Mouse (Mus musculus) liver, adult 2 months (tissue): ENCODE measurements around the gene Olfr142. TPM values are rescaled to one million over a fixed set of nuclear protein-coding genes. Genes with fewer than 3 reads are reported as not detected.
"Not testable (repeated sequence)": the region's sequence is repeated elsewhere in the genome, so short reads cannot be mapped to it uniquely, and the experiment has no call there.

Experiments used
- DNase-seq: peaks from one replicate; pipeline ENCODE4 v3.0.0-alpha.2; 2011; ENCODE audit warnings: low read depth, low spot score; ENCODE audit errors: extremely low read depth
- H3K27ac ChIP-seq: fragments of 200-500 bp; replicated peaks from 2 replicates; pipeline ENCODE4 v1.5.1; 2012; ENCODE audit warnings: low read depth, mild to moderate bottlenecking, control low read depth, inconsistent platforms, low read length; ENCODE audit not compliant: insufficient read depth
- H3K27me3 ChIP-seq: fragments of 200-500 bp; 2 replicates; pipeline ENCODE4 v1.6.1; 2012; ENCODE audit warnings: mild to moderate bottlenecking, moderate library complexity, low read length, inconsistent platforms; ENCODE audit not compliant: control insufficient read depth, insufficient read depth
- H3K36me3 ChIP-seq: fragments of 200-500 bp; 2 replicates; pipeline ENCODE4 v1.6.1; 2012; ENCODE audit warnings: low read length, inconsistent platforms; ENCODE audit not compliant: control insufficient read depth, insufficient read depth
- H3K4me1 ChIP-seq: fragments of 200-500 bp; 2 replicates; pipeline ENCODE4 v1.6.1; 2011; ENCODE audit warnings: low read length; ENCODE audit not compliant: control insufficient read depth, insufficient read depth
- H3K4me3 ChIP-seq: fragments of 200-500 bp; 2 replicates; pipeline ENCODE4 v1.5.1; 2011; ENCODE audit warnings: low read depth, mild to moderate bottlenecking, control low read depth, low read length, moderate library complexity; ENCODE audit not compliant: insufficient read depth
- H3K79me2 ChIP-seq: fragments of 200-500 bp; 2 replicates; pipeline ENCODE4 v1.6.1; 2012; ENCODE audit warnings: inconsistent platforms, mild to moderate bottlenecking, low read length, moderate library complexity; ENCODE audit not compliant: control insufficient read depth, insufficient read depth
- H3K9ac ChIP-seq: fragments of 200-500 bp; 2 replicates; pipeline ENCODE4 v1.6.1; 2012; ENCODE audit warnings: low read depth, mild to moderate bottlenecking, control low read depth, inconsistent platforms, low read length
- CTCF ChIP-seq: fragments of 200-500 bp; IDR thresholded peaks from 2 replicates; pipeline ENCODE4 v1.5.1; 2011; ENCODE audit warnings: low read depth, low read length, control low read depth
- POLR2A ChIP-seq: fragments of 200-500 bp; IDR thresholded peaks from 2 replicates; pipeline ENCODE4 v1.6.1; 2011; ENCODE audit warnings: low read length, control low read depth; ENCODE audit not compliant: insufficient read depth; ENCODE audit errors: extremely low read depth
- WGBS: fragments of 180-500 bp; shearing (Covaris S2); methylation state at CpG from one replicate; pipeline ENCODE4 v1.1.7; 2018; 5-methylcytosine and 5-hydroxymethylcytosine counted together
- polyA plus RNA-seq: library from polyadenylated mRNA; depleted of rRNA; stranded (reverse); fragments of >200 nt; gene quantifications from 2 replicates; pipeline ENCODE4 v1.2.3, GENCODE M21; 2012; rRNA removed
- total RNA-seq: library from RNA; depleted of rRNA; stranded (reverse); fragments of >200 nt; gene quantifications from 2 replicates; pipeline ENCODE4 v1.2.3, GENCODE M21; 2014; rRNA removed

The Olfr142 gene
- not detected in 2 replicates for total RNA-seq
- not detected in 2 replicates for polyA plus RNA-seq

DNA sequence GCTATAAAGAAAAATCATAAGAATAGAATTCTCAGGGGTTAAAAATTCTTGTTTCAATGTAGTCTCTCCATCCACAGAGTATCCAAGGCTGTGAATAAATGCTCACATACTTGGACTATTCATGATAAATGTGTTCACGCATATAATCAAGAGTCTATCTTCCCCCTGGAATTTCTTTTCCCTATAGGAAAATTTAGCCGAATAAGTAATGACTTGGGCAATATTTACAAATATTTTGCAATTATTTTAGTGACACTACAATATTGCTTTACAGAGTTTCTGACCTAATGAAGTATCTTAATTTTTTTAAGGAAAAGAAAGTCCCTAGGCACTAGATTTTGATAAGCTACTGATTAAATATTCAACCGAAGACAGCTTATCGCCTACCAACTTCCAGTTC, at the start of gene Olfr142:
TSS of gene Olfr142 (minus strand) at position 101 of the 400 bp plus-strand sequence.
- Histone ChIP-seq H3K79me2 (no peaks in the 10 kb centered on the region), H3K4me3 (no peak within 1 kb of the TSS), H3K9ac (no peak within 1 kb of the TSS), H3K4me1 (no peaks in the 10 kb centered on the region), H3K27ac (no peak within 1 kb of the TSS), H3K27me3 (no peaks in the 10 kb centered on the region), H3K36me3 (no peaks in the 10 kb centered on the region)
- no peak for DNase-seq
- no peak for TF ChIP-seq POLR2A
- no peak for TF ChIP-seq CTCF
- WGBS = 90% methylated on average over 4 of the region's 4 CpGs

DNA sequence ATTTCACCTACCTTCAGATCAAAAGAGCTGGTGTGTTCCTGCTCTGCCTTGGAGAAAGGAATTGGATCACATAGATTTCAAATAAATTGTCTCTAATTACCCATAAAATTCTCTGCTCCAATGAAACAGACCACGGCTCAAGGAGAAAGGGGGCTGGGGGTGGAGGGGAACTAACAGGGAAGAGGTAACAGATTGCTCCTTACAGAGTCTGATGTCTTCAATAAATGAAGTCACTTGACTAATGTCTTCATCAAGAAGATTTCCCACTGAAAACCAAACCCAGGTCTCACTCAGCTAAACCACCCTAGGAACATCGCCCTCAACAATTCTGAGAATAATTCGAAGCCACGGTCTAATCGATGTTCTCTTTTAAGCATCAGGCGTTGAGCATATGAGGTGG, 35.3 kb upstream of the Olfr142 start, which contains the start of gene Olfr1272:
TSS of gene Olfr1272 (minus strand) at position 101 of the 400 bp plus-strand sequence.
- no peak for DNase-seq
- H3K9ac ChIP-seq = no peak within 1 kb of the TSS
- H3K27ac ChIP-seq = no peak within 1 kb of the TSS
- H3K36me3 ChIP-seq = no peaks in the 10 kb centered on the region
- no peaks in the 10 kb centered on the region for H3K27me3 ChIP-seq
- TF ChIP-seq CTCF (no peak), POLR2A (no peak)
- H3K4me1 ChIP-seq = no peaks in the 10 kb centered on the region
- WGBS = 87% methylated on average over 6 of the region's 6 CpGs
- no peak within 1 kb of the TSS for H3K4me3 ChIP-seq
- H3K79me2 ChIP-seq = no peaks in the 10 kb centered on the region

DNA sequence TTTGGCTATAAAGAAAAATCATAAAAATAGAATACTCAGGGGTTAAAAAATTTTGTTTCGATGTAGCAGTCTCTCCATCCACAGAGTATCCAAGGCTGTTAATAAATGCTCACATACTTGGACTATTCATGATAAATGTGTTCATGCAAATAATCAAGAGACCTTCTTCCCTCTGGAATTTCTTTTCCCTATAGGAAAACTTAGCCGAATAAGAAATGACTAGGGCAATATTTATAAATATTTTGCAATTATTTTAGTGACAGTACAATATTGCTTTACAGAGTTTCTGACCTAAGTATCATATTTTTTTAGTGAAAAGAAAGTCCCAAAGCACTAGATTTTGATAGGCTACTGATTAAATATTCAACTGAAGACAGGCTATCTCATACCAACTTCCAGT, 13.5 kb upstream of the Olfr142 start, which contains the start of gene Olfr1271:
TSS of gene Olfr1271 (minus strand) at position 101 of the 400 bp plus-strand sequence.
- 82% methylated on average over 2 of the region's 2 CpGs for WGBS
- TF ChIP-seq CTCF (no peak), POLR2A (no peak)
- DNase-seq = no peak

DNA sequence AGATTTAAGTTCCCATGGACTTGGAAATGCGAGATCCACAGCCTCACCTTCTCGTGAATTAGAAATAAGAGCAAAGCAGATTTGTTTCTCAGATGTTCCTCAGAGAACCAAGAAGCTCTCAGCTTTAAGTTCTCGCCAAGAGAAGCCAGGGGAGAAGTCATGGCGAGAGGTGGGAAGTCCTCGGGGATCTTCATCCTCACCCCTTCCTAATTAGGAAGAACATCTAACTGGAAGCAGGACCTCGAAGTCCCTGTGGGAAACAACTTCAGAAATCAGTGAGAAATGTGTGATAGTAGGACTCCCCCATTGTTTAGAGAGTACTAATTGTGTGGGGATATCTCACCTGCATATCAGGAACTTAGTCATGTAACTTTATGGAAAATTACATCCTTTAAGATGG, 33.0 kb downstream of the Olfr142 start, which contains the start of gene Olfr1506:
TSS of gene Olfr1506 (minus strand) at position 101 of the 400 bp plus-strand sequence.
- not testable (repeated sequence) for H3K27me3 ChIP-seq, H3K27ac ChIP-seq, H3K36me3 ChIP-seq, H3K79me2 ChIP-seq, H3K4me3 ChIP-seq, H3K4me1 ChIP-seq, DNase-seq, H3K9ac ChIP-seq
- WGBS = no CpG with 5 or more reads among the region's 6 CpGs

More for the DNA sequence above, 13.5 kb upstream of the Olfr142 start, which contains the start of gene Olfr1271:
- Histone ChIP-seq H3K9ac (no peak within 1 kb of the TSS), H3K4me1 (no peaks in the 10 kb centered on the region), H3K4me3 (no peak within 1 kb of the TSS), H3K27ac (no peak within 1 kb of the TSS), H3K36me3 (no peaks in the 10 kb centered on the region), H3K79me2 (no peaks in the 10 kb centered on the region), H3K27me3 (no peaks in the 10 kb centered on the region)

Other genes starting within 250 kb of the Olfr142 start
- gene Olfr1263, start 245.5 kb downstream of the Olfr142 start, total RNA-seq = not detected in 2 replicates
- gene Olfr1263, start 245.5 kb downstream of the Olfr142 start, polyA plus RNA-seq = not detected in 2 replicates
- gene Olfr1264, start 232.0 kb downstream of the Olfr142 start, total RNA-seq = not detected in 2 replicates
- not detected in 2 replicates for gene Olfr1264, start 232.0 kb downstream of the Olfr142 start, polyA plus RNA-seq
- gene Olfr1265, start 222.3 kb downstream of the Olfr142 start, total RNA-seq = not detected in 2 replicates
- not detected in 2 replicates for gene Olfr1265, start 222.3 kb downstream of the Olfr142 start, polyA plus RNA-seq
- gene Olfr140, start 194.0 kb downstream of the Olfr142 start, total RNA-seq = not detected in 2 replicates
- not detected in 2 replicates for gene Olfr140, start 194.0 kb downstream of the Olfr142 start, polyA plus RNA-seq
- gene Olfr1269, start 136.2 kb downstream of the Olfr142 start, total RNA-seq = not detected in 2 replicates
- not detected in 2 replicates for gene Olfr1269, start 136.2 kb downstream of the Olfr142 start, polyA plus RNA-seq
- not detected in 2 replicates for gene Olfr32, start 115.3 kb downstream of the Olfr142 start, total RNA-seq
- not detected in 2 replicates for gene Olfr32, start 115.3 kb downstream of the Olfr142 start, polyA plus RNA-seq
- not detected in 2 replicates for gene Olfr1270, start 104.5 kb downstream of the Olfr142 start, total RNA-seq
- not detected in 2 replicates for gene Olfr1270, start 104.5 kb downstream of the Olfr142 start, polyA plus RNA-seq
- not detected in 2 replicates for gene Olfr1506, start 33.1 kb downstream of the Olfr142 start, total RNA-seq
- not detected in 2 replicates for gene Olfr1506, start 33.1 kb downstream of the Olfr142 start, polyA plus RNA-seq
- not detected in 2 replicates for gene Olfr1271, start 13.4 kb upstream of the Olfr142 start, total RNA-seq
- not detected in 2 replicates for gene Olfr1271, start 13.4 kb upstream of the Olfr142 start, polyA plus RNA-seq
- not detected in 2 replicates for gene Olfr1272, start 35.2 kb upstream of the Olfr142 start, total RNA-seq
- not detected in 2 replicates for gene Olfr1272, start 35.2 kb upstream of the Olfr142 start, polyA plus RNA-seq
- not detected in 2 replicates for gene Gm13769, start 64.6 kb upstream of the Olfr142 start, total RNA-seq
- gene Gm13769, start 64.6 kb upstream of the Olfr142 start, polyA plus RNA-seq = not detected in 2 replicates
- gene Olfr1274-ps, start 141.1 kb upstream of the Olfr142 start, total RNA-seq = not detected in 2 replicates
- not detected in 2 replicates for gene Olfr1274-ps, start 141.1 kb upstream of the Olfr142 start, polyA plus RNA-seq